Mouse (Mus musculus): Measurements from ENCODE around the gene Eipr1. TPM values are rescaled to one million over a fixed set of nuclear protein-coding genes. Genes with fewer than 3 reads are reported as not detected.

The Eipr1 gene
- polyA plus RNA-seq, 1 experiment from 2014 or later: 27.2 TPM

DNA sequence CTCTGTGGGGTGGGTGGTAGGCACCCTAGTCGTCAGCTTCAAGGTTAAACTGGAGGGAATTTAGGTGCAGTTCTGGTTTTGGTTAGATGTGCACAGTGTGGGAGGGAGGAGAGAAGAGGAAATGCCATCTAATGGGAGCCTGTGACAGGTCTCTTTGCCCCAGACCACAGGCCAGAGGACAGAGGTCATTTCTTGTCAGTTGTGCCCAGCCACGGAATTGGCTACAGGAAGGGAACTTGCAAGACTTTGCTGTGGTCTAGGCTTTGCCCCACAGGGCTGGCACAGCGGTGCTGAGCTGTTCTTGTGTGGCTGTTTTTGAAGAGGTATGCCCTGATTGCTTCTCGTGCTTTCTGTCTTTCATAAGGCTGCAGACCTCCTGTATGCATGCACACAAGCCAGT lies 48.8 kb downstream of the Eipr1 start:
- Histone ChIP-seq H3K27me3 (ENCODE audit: control insufficient read depth, insufficient read depth, low read length) (no peaks in the 10 kb centered on the region), H3K4me3 (ENCODE audit: low read depth, low read length) (no peak overlapping the region), H3K27ac (ENCODE audit: low read length) (no peak overlapping the region), H3K36me3 (ENCODE audit: control insufficient read depth, insufficient read depth, low read length) (no peaks in the 10 kb centered on the region), H3K9me3 (ENCODE audit: control insufficient read depth, low read depth, low read length) (no peaks in the 10 kb centered on the region; the same call in 1 of the 2 replicates), H3K9ac (replicated peaks; ENCODE audit: low read depth, low read length) (no peak overlapping the region), H3K4me2 (replicated peaks; ENCODE audit: low read depth, low read length) (no peak overlapping the region), H3K4me1 (ENCODE audit: control insufficient read depth, insufficient read depth, low read length) (no peaks in the 10 kb centered on the region)
- 66% methylated on average over 4 of the region's 4 CpGs for WGBS
- ATAC-seq (ENCODE audit: insufficient number of reproducible peaks, insufficient read depth, low FRiP score, low read depth): no peak

DNA sequence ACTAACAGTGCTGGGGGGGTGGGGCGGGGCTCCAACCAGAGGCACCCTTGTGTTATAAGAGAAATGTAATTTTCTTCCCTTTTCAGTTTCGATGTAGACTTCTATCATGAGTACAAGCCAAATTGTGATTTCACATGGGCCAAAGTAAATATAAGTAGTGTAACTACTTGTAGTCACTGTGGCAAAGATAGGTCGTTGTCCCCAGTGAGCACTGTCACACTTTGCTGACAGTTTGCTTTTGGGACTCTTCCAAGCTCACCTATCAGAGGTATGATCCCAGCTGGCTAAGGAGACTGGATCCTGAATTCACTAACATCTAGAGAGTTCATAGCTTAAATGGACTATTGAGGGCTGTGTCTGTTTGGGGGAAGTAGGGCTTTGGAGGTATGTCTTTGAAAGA lies 49.3 kb downstream of the Eipr1 start:
- Histone ChIP-seq H3K36me3 (ENCODE audit: control insufficient read depth, insufficient read depth, low read length) (no peaks in the 10 kb centered on the region), H3K4me2 (replicated peaks; ENCODE audit: low read depth, low read length) (no peak overlapping the region), H3K9me3 (ENCODE audit: control insufficient read depth, low read depth, low read length) (no peaks in the 10 kb centered on the region; the same call in 1 of the 2 replicates), H3K27me3 (ENCODE audit: control insufficient read depth, insufficient read depth, low read length) (no peaks in the 10 kb centered on the region), H3K4me1 (ENCODE audit: control insufficient read depth, insufficient read depth, low read length) (no peaks in the 10 kb centered on the region), H3K4me3 (ENCODE audit: low read depth, low read length) (no peak overlapping the region), H3K27ac (ENCODE audit: low read length) (no peak overlapping the region), H3K9ac (replicated peaks; ENCODE audit: low read depth, low read length) (no peak overlapping the region)
- WGBS: 80% methylated on average over 3 of the region's 3 CpGs
- ATAC-seq (ENCODE audit: insufficient number of reproducible peaks, insufficient read depth, low FRiP score, low read depth): no peak

DNA sequence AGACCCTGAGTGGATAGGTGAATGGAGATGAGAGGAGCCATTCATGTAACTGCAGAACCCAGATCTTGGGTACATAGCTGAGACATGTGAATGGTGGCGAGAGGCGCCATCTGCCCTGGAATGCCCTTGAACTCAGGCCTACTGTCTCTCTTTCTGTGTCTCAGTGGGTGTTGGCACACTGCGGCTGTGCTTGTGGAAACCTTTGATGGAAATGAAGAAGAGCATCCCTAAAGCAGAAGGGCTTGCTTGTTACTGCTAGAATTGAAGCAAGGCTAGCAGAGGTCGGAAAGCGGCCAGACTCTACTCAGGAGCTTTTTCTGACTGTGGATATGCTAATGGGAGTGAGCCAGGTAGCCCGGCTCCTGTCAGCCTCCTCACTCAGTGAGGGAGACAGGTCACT lies 50.1 kb downstream of the Eipr1 start:
- H3K9me3 ChIP-seq (ENCODE audit: control insufficient read depth, low read depth, low read length): no peaks in the 10 kb centered on the region; the same call in 1 of the 2 replicates
- H3K27me3 ChIP-seq (ENCODE audit: control insufficient read depth, insufficient read depth, low read length): no peaks in the 10 kb centered on the region
- no peaks in the 10 kb centered on the region for H3K4me1 ChIP-seq (ENCODE audit: control insufficient read depth, insufficient read depth, low read length)
- ATAC-seq (ENCODE audit: insufficient number of reproducible peaks, insufficient read depth, low FRiP score, low read depth): no peak
- no peaks in the 10 kb centered on the region for H3K36me3 ChIP-seq (ENCODE audit: control insufficient read depth, insufficient read depth, low read length)
- H3K4me2 ChIP-seq (replicated peaks; ENCODE audit: low read depth, low read length): no peak overlapping the region
- no peak overlapping the region for H3K27ac ChIP-seq (ENCODE audit: low read length)
- whole genome bisulfite sequencing: 91% methylated on average over 6 of the region's 6 CpGs
- H3K9ac ChIP-seq (replicated peaks; ENCODE audit: low read depth, low read length): no peak overlapping the region
- no peak overlapping the region for H3K4me3 ChIP-seq (ENCODE audit: low read depth, low read length)

DNA sequence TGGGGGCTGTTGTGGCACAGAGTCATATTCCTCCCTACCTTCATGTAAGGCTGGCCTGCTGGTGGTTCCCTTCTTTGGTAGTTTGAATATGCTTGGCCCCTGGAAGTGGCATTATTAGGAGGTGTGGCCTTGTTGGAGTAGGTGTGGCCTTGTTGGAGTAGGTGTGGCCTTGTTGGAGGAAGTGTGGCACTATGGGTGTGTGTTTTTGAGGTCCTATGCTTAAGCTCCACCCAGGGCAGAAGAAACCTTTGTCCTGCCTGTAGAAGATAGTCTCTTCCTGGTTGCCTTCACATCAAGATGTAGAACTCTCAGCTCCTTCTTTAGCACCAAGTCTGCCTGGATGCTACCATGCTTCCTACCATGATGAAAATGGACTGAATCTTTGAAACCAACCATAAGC lies 51.4 kb downstream of the Eipr1 start:
- Histone ChIP-seq H3K4me1 (ENCODE audit: control insufficient read depth, insufficient read depth, low read length) (no peaks in the 10 kb centered on the region), H3K27me3 (ENCODE audit: control insufficient read depth, insufficient read depth, low read length) (no peaks in the 10 kb centered on the region), H3K9me3 (ENCODE audit: control insufficient read depth, low read depth, low read length) (no peaks in the 10 kb centered on the region; the same call in 1 of the 2 replicates), H3K9ac (replicated peaks; ENCODE audit: low read depth, low read length) (no peak overlapping the region), H3K36me3 (ENCODE audit: control insufficient read depth, insufficient read depth, low read length) (no peaks in the 10 kb centered on the region), H3K27ac (ENCODE audit: low read length) (no peak overlapping the region), H3K4me2 (replicated peaks; ENCODE audit: low read depth, low read length) (no peak overlapping the region), H3K4me3 (ENCODE audit: low read depth, low read length) (no peak overlapping the region)
- no peak for ATAC-seq (ENCODE audit: insufficient number of reproducible peaks, insufficient read depth, low FRiP score, low read depth)

DNA sequence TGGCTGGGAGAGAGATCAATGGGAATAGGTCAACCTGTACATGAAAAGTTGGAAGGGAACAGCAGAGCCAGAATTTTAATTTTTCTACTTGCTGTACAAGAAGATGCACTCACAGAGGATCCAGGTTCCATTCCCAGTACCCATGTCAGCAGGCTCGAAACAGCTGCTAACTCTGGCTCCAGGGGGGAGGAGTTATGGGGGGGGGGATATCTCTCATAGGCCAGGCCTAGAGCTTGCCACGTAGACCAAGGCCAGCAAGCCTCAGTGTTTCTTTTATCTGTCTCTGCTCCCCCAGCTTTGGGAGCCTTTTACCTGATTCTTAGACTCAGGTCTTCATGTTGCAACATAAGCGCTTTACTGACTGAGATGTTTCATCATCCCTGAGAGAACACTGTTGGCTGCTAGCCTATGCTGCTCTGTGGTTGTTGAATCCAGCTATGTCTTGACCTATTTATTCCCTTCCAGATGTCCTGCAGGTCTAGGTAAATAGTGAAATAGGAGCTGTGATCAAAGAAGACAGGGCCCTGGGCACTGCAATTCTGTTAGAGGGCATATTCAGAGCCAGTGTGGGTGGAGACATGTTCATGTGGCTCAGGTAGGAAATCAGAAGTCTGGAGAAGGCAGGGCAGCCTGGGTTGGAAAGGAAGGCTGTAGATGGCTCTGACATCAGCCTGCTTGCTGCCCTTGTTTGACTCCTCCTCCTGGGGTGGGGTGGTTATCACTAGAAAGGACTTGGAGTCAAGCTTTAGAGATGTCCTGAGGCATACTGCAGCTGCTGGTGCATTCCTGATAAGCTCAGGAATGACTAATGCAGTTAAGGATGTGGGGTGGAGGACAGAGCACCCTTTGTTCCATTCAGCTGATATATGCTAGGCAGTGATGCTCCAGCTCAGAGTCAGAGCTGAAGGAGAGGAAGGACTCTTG lies 53.2 kb downstream of the Eipr1 start:
- Histone ChIP-seq H3K4me2 (replicated peaks; ENCODE audit: low read depth, low read length) (no peak overlapping the region), H3K36me3 (ENCODE audit: control insufficient read depth, insufficient read depth, low read length) (no peaks in the 10 kb centered on the region), H3K4me1 (ENCODE audit: control insufficient read depth, insufficient read depth, low read length) (peaks cover 4% of the 10 kb centered on the region; the same call in 1 of the 2 replicates), H3K27me3 (ENCODE audit: control insufficient read depth, insufficient read depth, low read length) (no peaks in the 10 kb centered on the region), H3K27ac (ENCODE audit: low read length) (no peak overlapping the region), H3K9me3 (ENCODE audit: control insufficient read depth, low read depth, low read length) (no peaks in the 10 kb centered on the region), H3K4me3 (ENCODE audit: low read depth, low read length) (no peak overlapping the region), H3K9ac (replicated peaks; ENCODE audit: low read depth, low read length) (no peak overlapping the region)
- peak; percentile 80; the same call in 1 of the 2 replicates for ATAC-seq (ENCODE audit: insufficient number of reproducible peaks, insufficient read depth, low FRiP score, low read depth)
- WGBS: 71% methylated on average over 3 of the region's 3 CpGs

DNA sequence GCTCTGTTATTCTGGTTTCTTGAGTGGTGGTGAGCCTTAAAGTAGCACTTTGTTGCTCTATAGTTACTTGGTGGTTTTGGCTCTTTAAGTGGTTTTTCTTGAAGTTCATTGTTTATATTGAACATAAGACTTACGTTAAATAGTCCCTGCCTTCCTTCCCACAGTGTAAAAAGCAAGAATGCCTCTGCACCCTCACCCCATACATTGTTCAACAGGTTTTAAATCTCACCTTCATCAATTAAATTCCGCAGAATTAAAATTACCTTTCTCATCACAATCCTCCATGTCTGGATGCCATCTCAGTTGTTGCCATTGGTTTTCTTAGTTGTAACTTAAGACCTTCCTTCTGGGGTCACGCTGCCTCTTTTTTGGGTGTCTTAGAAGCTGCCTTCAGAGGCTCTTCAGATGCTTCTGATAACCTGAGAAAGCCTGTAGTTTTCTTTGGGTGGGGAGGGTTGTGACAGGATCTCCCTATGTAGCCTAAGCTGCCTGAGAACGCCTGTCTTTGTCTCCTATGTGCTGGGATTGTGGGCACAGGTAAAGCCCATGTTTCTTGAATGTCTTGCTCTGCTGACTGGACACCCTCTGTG lies 57.3 kb downstream of the Eipr1 start:
- H3K36me3 ChIP-seq (ENCODE audit: control insufficient read depth, insufficient read depth, low read length): no peaks in the 10 kb centered on the region
- 69% methylated on average over 4 of the region's 4 CpGs for WGBS
- no peaks in the 10 kb centered on the region for H3K27me3 ChIP-seq (ENCODE audit: control insufficient read depth, insufficient read depth, low read length)
- no peak overlapping the region for H3K9ac ChIP-seq (replicated peaks; ENCODE audit: low read depth, low read length)
- H3K4me2 ChIP-seq (replicated peaks; ENCODE audit: low read depth, low read length): no peak overlapping the region
- H3K9me3 ChIP-seq (ENCODE audit: control insufficient read depth, low read depth, low read length): no peaks in the 10 kb centered on the region
- ATAC-seq (ENCODE audit: insufficient number of reproducible peaks, insufficient read depth, low FRiP score, low read depth): no peak
- peaks cover 4% of the 10 kb centered on the region; the same call in 1 of the 2 replicates for H3K4me1 ChIP-seq (ENCODE audit: control insufficient read depth, insufficient read depth, low read length)
- no peak overlapping the region for H3K27ac ChIP-seq (ENCODE audit: low read length)
- no peak overlapping the region for H3K4me3 ChIP-seq (ENCODE audit: low read depth, low read length)

DNA sequence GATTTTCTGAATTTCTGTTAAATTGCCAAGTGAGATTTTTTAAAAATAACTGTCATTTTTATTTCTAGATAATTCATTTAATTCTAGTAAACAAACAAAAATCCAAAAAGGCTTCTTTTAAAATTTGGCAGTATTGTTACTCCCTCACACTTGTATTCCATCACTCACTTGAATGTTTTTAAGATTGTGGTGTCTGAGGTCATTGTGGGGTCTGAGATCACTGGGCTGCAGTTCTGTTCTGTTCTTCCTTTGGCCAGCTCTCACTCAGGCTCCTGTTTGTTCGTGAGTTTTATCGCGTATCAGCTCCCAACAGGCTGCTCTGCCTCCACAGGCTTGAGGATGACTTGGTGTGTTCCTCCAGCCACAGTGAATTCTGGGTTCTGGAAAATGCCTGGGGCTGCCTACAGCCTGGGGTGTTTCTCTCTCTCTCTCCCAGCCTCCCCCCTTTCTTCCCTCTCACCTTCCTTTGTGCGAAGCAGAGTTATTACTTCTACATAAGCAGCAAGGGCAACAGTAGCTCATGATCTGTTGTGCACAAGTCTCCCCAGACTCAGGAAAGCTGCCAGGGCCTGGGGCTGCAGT lies 58.2 kb downstream of the Eipr1 start:
- Histone ChIP-seq H3K4me2 (replicated peaks; ENCODE audit: low read depth, low read length) (no peak overlapping the region), H3K4me3 (ENCODE audit: low read depth, low read length) (no peak overlapping the region)
- 50% methylated on average over 4 of the region's 4 CpGs for WGBS

DNA sequence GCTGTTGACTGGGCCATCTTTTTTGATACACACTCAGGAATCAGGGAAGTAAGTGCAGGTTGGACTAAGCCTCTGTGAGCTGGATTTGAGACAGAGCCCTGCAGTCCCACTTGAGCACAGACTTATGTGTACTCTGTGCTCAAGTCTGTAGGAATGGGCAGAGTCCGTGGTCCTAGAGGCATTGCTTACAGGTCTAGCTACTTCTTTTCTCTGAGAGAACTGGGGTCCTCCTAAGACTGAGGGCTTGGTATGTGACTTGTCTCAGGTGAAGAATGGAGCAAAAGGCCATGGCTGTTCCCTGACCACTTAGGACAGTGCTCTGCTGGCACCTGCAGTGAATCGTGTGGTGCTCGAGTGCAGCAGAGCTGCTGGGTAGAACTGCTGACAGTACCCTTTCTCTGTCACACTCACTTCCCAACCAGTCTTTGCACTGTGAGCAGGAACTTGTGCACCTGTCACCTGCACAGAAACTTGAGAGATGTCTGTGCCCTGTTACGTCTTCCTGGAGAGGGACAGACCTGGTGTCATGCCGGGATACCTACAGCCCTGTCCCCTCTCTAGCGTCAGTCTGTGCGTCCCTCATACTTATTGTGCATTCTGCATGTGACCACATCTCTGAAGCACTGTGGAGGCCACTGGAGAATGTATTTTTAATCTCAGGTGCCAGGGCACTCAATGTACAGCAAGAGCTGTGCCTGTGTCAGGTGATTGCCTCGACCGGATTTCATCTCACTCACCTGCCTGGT lies 65.3 kb downstream of the Eipr1 start:
- no peak overlapping the region for H3K4me2 ChIP-seq (replicated peaks; ENCODE audit: low read depth, low read length)
- H3K4me3 ChIP-seq (ENCODE audit: low read depth, low read length): no peak overlapping the region
- 0 out of 2 replicates have a peak, but pooled peaks cover 7% of the 10 kb centered on the region for H3K4me1 ChIP-seq (ENCODE audit: control insufficient read depth, insufficient read depth, low read length)
- no peak overlapping the region for H3K9ac ChIP-seq (replicated peaks; ENCODE audit: low read depth, low read length)
- H3K9me3 ChIP-seq (ENCODE audit: control insufficient read depth, low read depth, low read length): no peaks in the 10 kb centered on the region
- no peak for ATAC-seq (ENCODE audit: insufficient number of reproducible peaks, insufficient read depth, low FRiP score, low read depth)
- no peaks in the 10 kb centered on the region for H3K27me3 ChIP-seq (ENCODE audit: control insufficient read depth, insufficient read depth, low read length)
- H3K27ac ChIP-seq (ENCODE audit: low read length): no peak overlapping the region
- 39% methylated on average over 9 of the region's 9 CpGs for WGBS
- no peaks in the 10 kb centered on the region for H3K36me3 ChIP-seq (ENCODE audit: control insufficient read depth, insufficient read depth, low read length)

More for the DNA sequence above, 58.2 kb downstream of the Eipr1 start:
- no peaks in the 10 kb centered on the region for H3K36me3 ChIP-seq (ENCODE audit: control insufficient read depth, insufficient read depth, low read length)
- no peaks in the 10 kb centered on the region for H3K9me3 ChIP-seq (ENCODE audit: control insufficient read depth, low read depth, low read length)
- ATAC-seq (ENCODE audit: insufficient number of reproducible peaks, insufficient read depth, low FRiP score, low read depth): no peak
- no peaks in the 10 kb centered on the region for H3K27me3 ChIP-seq (ENCODE audit: control insufficient read depth, insufficient read depth, low read length)
- H3K4me1 ChIP-seq (ENCODE audit: control insufficient read depth, insufficient read depth, low read length): peaks cover 4% of the 10 kb centered on the region; the same call in 1 of the 2 replicates
- H3K27ac ChIP-seq (ENCODE audit: low read length): no peak overlapping the region
- H3K9ac ChIP-seq (replicated peaks; ENCODE audit: low read depth, low read length): no peak overlapping the region

All from stomach, embryonic 14.5 days (tissue).